Mouse (Mus musculus) R1 (cell line): ENCODE data around the gene Rtcb.

Experiments
- DNase-seq: peaks from one replicate; pipeline ENCODE4 v3.0.0-alpha.2; 2018; ENCODE audit warnings: low read depth, low spot score

The Rtcb gene

GRCm38 (mm10) chr10:85948483-85949196 is 9.0 kb downstream of the Rtcb start:
- no peak for DNase-seq

DNA sequence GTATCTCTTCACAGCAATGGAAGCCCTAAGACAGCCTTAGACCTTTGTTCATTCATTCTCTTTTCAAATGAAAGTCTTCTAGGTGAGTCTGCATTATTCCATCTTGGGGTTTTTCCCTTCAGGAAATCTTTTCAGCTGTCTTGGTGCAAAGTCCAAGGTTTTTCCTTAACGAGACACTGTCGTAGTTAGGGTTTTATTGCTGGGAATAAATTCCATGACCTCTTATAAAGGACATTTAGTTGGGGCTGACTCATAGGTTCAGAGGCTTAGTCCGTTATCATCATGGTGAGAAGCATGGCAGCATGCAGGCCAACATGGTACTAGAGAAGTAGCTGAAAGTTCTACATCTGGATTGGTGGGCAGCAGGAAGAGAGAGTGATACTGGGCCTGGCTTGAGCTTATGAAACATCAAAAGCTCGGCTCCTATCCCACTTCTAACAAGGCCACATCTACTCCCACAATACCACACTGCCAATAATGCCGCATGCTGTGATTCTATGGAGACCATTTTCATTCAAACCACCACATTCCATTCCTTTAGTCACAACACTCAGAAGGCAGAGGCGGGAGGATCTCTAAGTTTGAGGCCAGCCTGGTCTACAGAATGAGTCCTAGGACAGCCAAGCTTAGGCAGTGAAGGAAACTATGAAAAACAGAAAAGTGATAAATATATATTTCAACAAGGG is 21.2 kb downstream of the Rtcb start:
- DNase-seq, result peak; percentile 86

GRCm38 (mm10) chr10:85929962-85930361 is 27.7 kb downstream of the Rtcb start:
- DNase-seq, result peak; percentile 60

DNA sequence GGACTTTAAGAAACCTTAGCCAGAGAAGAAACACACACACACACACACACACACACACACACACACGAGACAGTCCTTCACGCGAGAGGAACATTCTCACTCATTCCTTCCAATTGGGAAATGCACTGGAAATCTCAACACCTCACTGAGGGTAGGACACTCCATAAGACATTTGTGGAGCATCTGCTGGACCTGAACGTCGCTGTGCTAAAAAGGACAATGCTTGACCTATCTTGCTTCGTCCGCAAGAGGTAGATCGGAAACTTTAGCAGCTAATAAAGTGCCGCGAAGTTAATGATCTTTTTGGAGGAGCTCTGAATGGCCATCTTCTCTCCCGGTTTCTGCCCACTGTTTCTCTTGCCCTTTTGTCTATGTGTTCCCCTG is 28.4 kb downstream of the Rtcb start:
- DNase-seq, result peak; percentile 8

GRCm38 (mm10) chr10:85928499-85929207 is 29.0 kb downstream of the Rtcb start:
- DNase-seq, result peak; percentile 92

DNA sequence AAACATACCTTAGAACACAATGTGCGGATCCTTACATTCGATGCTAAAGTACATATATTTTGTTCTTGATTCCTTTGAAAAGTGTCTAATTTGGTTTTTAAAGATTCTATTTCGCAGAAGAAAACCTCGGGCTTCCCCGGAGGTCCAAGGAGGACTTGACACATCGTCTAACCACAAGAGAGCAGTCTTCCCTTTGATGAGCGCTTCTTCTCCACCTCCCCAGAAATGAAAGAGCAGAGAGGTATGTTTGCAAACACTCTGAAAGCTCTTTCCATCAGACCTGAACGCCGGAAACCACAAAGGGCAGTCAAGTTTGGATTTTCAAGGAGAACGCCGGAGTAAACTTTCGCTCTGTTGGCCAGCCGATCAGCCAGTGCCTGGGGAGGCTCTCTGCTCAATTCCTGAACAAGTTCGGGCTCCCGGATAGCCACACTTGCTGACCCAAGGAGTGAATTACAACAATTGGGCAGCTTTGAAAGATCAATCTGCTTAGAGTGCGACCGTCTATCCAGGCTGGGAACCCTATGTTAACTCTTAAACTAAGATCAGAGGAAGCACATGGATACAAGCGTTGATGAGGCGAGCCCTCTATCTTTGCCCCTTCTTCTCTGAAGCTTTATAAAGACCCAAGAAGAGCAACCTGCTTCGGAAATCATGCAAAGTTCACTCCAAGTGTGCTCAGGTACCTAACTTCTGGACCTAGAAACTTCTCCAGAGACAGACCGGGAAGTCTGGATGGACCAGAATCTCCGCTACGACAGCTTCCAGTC is 29.8 kb downstream of the Rtcb start, which contains the start of gene Ascl4:
TSS of gene Ascl4 (plus strand) at position 6 of the 770 bp plus-strand sequence.
- DNase-seq, result no peak

DNA sequence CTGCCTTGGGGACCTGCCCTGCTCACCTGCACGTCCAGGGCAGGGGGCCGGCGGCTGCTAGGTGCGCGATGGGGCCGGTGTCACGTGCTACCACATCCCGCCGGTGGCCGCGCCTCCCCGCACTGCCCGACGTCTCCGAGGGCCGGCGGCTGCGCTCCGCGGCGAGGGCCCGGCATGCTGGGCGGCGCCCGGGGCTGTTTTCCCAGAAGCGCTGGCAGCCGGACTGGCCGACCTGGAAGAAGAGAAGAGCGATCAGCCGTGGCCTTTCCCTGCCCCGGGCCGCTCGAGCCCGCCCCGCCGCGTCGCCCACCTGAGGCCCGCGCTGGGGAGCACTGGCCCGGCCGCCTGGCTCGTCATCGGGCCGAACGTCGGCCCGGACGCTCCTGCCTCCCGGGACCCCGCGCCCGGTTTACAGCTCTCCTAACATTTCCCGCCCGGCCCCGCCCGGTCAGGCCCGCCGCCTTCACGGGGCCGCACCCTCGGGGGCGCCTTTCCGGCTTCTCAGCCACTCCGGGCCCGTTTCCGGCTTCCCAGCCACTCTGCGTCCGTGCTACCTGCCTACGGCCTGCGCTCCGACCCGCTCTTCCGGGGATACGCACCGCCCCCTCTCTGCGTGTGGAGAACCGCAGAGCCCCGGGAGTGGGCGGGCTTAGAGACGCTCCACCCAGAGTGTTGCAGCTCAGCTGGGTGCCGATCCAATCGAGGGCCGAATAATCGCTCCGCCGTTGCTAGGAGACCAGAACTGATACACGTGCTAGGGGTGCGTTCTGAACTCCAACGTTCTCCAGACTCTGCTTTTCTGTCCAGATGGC is 40.9 kb downstream of the Rtcb start, which contains the start of gene Prdm4:
TSS of gene Prdm4 (minus strand) at position 645 of the 812 bp plus-strand sequence.
- peak; percentile 98 for DNase-seq
